Mouse (Mus musculus) embryonic facial prominence, embryonic 11.5 days (tissue): ENCODE results near the gene Schip1. TPM values are rescaled to one million over a fixed set of nuclear protein-coding genes. Genes with fewer than 3 reads are reported as not detected.

Experiments used
- ATAC-seq: fragments of 200-750 bp; cut with Nextera tagmentation; replicated peaks from 2 replicates; pipeline ENCODE4 v1.8.0; 2017; ENCODE audit warnings: low read depth; ENCODE audit not compliant: insufficient number of reproducible peaks, low FRiP score, low TSS enrichment
- DNase-seq: peaks from one replicate; pipeline ENCODE4 v3.0.0-alpha.2; 2015; ENCODE audit warnings: low spot score
- H3K27ac ChIP-seq: fragments of 300-500 bp; sonication (generic); replicated peaks from 2 replicates; pipeline ENCODE4 v1.5.1; 2014; ENCODE audit warnings: mild to moderate bottlenecking, low read depth, low read length, control low read depth
- H3K27me3 ChIP-seq: fragments of 300-500 bp; sonication (generic); 2 replicates; pipeline ENCODE4 v1.6.1; 2014; ENCODE audit warnings: mild to moderate bottlenecking, low read length, moderate library complexity, mixed read lengths; ENCODE audit not compliant: control insufficient read depth, insufficient read depth
- H3K36me3 ChIP-seq: fragments of 300-500 bp; sonication (generic); replicated peaks from 2 replicates; pipeline ENCODE4 v1.6.1; 2014; ENCODE audit warnings: low read depth, mild to moderate bottlenecking, low read length, moderate library complexity, mixed read lengths; ENCODE audit not compliant: control insufficient read depth, insufficient read depth
- H3K4me1 ChIP-seq: fragments of 300-500 bp; sonication (generic); 2 replicates; pipeline ENCODE4 v1.6.1; 2014; ENCODE audit warnings: low read length, mixed read lengths; ENCODE audit not compliant: control insufficient read depth, insufficient read depth
- H3K4me2 ChIP-seq: fragments of 300-500 bp; sonication (generic); 2 replicates; pipeline ENCODE4 v1.6.1; 2014; ENCODE audit warnings: low read depth, mild to moderate bottlenecking, control low read depth, low read length, moderate library complexity
- H3K4me3 ChIP-seq: fragments of 300-500 bp; sonication (generic); 2 replicates; pipeline ENCODE4 v1.5.1; 2014; ENCODE audit warnings: low read depth, low read length, control low read depth
- H3K9ac ChIP-seq: fragments of 300-500 bp; sonication (generic); replicated peaks from 2 replicates; pipeline ENCODE4 v1.6.1; 2014; ENCODE audit warnings: mild to moderate bottlenecking, control low read depth, low read length
- H3K9me3 ChIP-seq: fragments of 300-500 bp; sonication (generic); replicated peaks from 2 replicates; pipeline ENCODE4 v1.6.1; 2016; ENCODE audit warnings: mild to moderate bottlenecking, low read length, inconsistent platforms, mixed read lengths; ENCODE audit not compliant: control insufficient read depth
- WGBS: fragments of 180-500 bp; shearing (Covaris S2); extraction: QIAGEN DNeasy Blood & Tissue Kit; methylation state at CpG from one replicate; pipeline ENCODE4 v1.1.7; 2014; 5-methylcytosine and 5-hydroxymethylcytosine counted together
- polyA plus RNA-seq: library from polyadenylated mRNA; unstranded; fragments of >200 nt; fragmentation: Nextera tagmentation; extraction: Ambion mirVana; gene quantifications from 2 replicates; pipeline ENCODE4 v1.2.1, GENCODE M21; 2014

Schip1 gene
- polyA plus RNA-seq, 1 experiment from 2014 or later: 41.7 TPM

DNA sequence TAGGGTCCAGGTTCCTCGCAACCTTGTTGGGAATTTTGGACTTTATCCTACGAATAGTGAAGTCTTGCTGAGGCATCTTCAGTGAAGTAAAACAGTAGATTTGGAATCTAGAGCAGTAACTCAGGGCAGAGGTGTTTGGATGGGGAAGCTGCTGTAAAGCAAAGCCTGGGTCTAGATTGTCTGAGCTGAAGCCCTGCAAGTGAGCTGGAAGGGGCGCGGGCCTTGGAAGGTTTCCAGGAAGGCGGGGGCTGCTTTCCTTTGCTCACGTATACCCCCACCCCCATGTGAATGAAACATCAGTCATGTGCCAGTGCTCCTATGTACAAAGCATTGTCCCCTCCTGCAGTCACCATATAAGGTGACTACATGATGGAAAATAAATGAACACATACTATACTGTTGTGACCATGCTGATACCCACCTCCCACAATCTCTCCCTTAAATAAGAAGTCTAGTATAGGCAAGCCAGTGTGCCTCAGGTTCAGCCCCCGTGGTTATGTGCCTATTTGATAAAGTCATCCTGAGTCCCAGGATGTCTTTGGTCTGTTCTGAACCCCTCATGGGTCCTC lies 470.6 kb downstream of the Schip1 start:
- Histone ChIP-seq H3K27me3 (no peaks in the 10 kb centered on the region), H3K4me3 (no peak overlapping the region), H3K27ac (no peak overlapping the region), H3K4me1 (no peaks in the 10 kb centered on the region), H3K9me3 (no peaks in the 10 kb centered on the region), H3K4me2 (no peak overlapping the region), H3K36me3 (no peaks in the 10 kb centered on the region), H3K9ac (no peak overlapping the region)
- WGBS: 83% methylated on average over 7 of the region's 7 CpGs
- DNase-seq: no peak
- ATAC-seq: no peak

- Histone ChIP-seq H3K36me3 (no peaks in the 10 kb centered on the region), H3K4me1 (no peaks in the 10 kb centered on the region), H3K9me3 (no peaks in the 10 kb centered on the region), H3K9ac (no peak overlapping the region), H3K27ac (no peak overlapping the region), H3K4me2 (no peak overlapping the region), H3K4me3 (no peak overlapping the region), H3K27me3 (no peaks in the 10 kb centered on the region)
- DNase-seq (no peak), ATAC-seq (no peak)
- WGBS: 42% methylated on average over 3 of the region's 3 CpGs
Measured at GRCm38 (mm10) chr3:68536071-68536470, 471.5 kb downstream of the Schip1 start.

DNA sequence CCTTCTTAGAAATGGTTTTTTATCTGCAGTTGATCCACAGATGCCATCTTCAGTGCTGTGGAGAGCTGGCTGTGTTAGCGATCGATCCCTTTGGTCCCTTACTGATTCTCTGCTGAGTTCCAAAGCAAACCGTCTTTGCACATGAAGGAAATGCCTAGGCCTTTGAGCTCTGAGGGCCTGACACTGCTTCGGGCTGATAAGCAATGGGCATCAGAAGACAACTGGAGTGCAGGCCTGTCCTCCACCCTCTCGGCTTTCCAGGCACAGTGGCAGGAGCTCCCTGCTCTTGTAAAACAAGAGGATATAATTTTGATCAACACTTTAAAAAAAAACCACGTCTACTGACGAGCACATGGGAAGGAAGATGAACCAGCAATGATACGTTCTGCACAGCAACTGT lies 477.1 kb downstream of the Schip1 start:
- H3K4me3 ChIP-seq: no peak overlapping the region
- no peaks in the 10 kb centered on the region for H3K9me3 ChIP-seq
- no peak for DNase-seq
- H3K4me2 ChIP-seq: no peak overlapping the region
- no peaks in the 10 kb centered on the region for H3K4me1 ChIP-seq
- H3K27ac ChIP-seq: no peak overlapping the region
- no peak overlapping the region for H3K9ac ChIP-seq
- H3K27me3 ChIP-seq: no peaks in the 10 kb centered on the region
- WGBS: 87% methylated on average over 8 of the region's 8 CpGs
- no peak for ATAC-seq
- no peaks in the 10 kb centered on the region for H3K36me3 ChIP-seq

DNA sequence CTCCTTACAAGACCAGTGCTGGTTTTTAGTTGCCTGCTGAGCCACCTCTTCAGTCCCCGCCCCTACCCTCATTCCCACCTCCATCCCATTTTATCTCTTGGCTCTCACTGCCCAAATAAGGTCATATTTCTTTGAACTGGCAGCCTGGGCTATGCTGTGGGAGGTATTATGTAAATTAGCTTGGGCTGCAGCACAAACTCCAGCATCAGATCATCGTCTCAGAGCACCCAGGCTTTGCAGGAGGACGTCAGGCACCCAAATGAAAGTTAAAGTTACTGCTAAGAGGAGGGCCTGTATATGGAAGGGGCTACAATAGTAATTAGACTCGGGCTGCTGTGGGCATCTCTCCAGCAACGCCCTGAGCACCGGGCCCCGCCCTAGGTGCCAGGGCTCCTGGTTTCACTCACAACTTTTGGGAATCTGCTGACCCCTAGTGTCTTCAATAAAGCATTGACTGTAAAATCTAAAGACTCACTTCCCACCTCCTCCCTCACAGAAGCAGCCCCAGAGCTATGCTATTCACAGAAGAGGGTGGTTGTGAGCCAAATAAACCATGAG lies 478.4 kb downstream of the Schip1 start:
- no peak overlapping the region; the same call in 1 of the 2 replicates for H3K4me3 ChIP-seq
- H3K27ac ChIP-seq: no peak overlapping the region

DNA sequence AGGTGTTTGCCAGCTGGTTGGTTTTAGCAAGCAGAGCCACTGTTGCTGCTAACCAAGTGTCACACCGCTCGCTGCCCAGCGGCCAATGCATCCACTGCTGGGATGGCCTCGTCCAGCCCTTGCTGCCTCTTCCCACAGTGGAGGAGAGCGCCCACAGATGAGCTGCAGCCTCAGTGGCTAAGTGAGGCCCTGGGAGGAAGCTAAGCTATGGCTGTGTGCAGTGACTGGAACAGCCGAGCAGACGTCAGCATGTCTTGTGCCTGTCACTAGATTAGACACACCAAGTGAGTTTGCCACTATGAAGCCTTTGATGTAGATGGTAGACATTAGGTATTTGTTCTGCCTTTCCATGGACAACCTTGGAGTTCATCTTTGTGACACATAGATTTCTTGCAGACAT lies 480.2 kb downstream of the Schip1 start:
- DNase-seq: no peak
- H3K9me3 ChIP-seq: no peaks in the 10 kb centered on the region
- H3K36me3 ChIP-seq: no peaks in the 10 kb centered on the region
- WGBS: 59% methylated on average over 7 of the region's 7 CpGs
- H3K27me3 ChIP-seq: no peaks in the 10 kb centered on the region
- no peak overlapping the region for H3K27ac ChIP-seq
- no peak overlapping the region for H3K4me2 ChIP-seq
- no peak overlapping the region for H3K9ac ChIP-seq
- ATAC-seq: no peak
- H3K4me3 ChIP-seq: no peak overlapping the region
- no peaks in the 10 kb centered on the region for H3K4me1 ChIP-seq

More for the DNA sequence above, 478.4 kb downstream of the Schip1 start:
- H3K9ac ChIP-seq: 0 out of 2 replicates have a peak overlapping the region, but pooled peaks have one; percentile 39
- H3K4me1 ChIP-seq: no peaks in the 10 kb centered on the region
- ATAC-seq (peak; percentile 86), DNase-seq (peak; percentile 72)
- H3K9me3 ChIP-seq: no peaks in the 10 kb centered on the region
- H3K4me2 ChIP-seq: peak overlapping the region; percentile 51
- no peaks in the 10 kb centered on the region for H3K36me3 ChIP-seq
- H3K27me3 ChIP-seq: no peaks in the 10 kb centered on the region
- WGBS: 4% methylated on average over 7 of the region's 7 CpGs

- no peak for DNase-seq
- no peaks in the 10 kb centered on the region for H3K27me3 ChIP-seq
- no peak overlapping the region for H3K4me2 ChIP-seq
- H3K9me3 ChIP-seq: no peaks in the 10 kb centered on the region
- no peak for ATAC-seq
- no peak overlapping the region for H3K9ac ChIP-seq
- no peaks in the 10 kb centered on the region for H3K36me3 ChIP-seq
- H3K4me3 ChIP-seq: no peak overlapping the region
- no peak overlapping the region for H3K27ac ChIP-seq
- no peaks in the 10 kb centered on the region for H3K4me1 ChIP-seq
- 31% methylated on average over 6 of the region's 6 CpGs for WGBS
Measured at GRCm38 (mm10) chr3:68545898-68546297, 481.3 kb downstream of the Schip1 start.

DNA sequence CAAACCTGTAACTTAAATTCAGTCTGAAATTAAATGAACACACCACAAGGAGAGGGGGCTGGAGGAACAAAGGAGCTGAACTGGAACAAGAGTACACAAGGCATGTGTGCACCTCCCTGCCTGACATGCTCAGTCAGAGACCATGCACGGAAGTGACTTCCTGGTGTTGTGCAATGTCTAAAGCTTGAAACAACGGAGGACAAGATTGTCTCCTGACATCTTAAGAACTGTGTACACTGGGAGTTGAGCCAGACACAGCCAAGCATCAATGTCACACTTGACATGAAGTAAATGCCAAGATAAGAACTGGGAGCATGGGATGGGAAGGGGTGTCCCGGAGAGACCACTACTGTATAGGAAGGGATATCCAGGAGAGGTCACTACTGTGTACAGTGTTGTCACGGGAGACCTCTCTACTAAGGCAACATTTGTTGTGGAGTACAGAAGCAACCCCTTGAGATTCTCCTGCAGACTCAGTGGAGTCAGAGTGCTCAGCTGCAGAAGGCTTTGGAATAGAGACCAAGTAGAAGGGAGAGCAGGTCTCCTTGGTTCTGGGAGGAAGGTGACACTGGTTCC lies 490.6 kb downstream of the Schip1 start:
- Histone ChIP-seq H3K9ac (no peak overlapping the region), H3K27ac (no peak overlapping the region), H3K4me1 (no peaks in the 10 kb centered on the region), H3K36me3 (no peaks in the 10 kb centered on the region; the same call in 1 of the 2 replicates), H3K27me3 (no peaks in the 10 kb centered on the region), H3K4me2 (no peak overlapping the region), H3K9me3 (no peaks in the 10 kb centered on the region), H3K4me3 (no peak overlapping the region)
- 73% methylated on average over 4 of the region's 4 CpGs for WGBS
- DNase-seq (no peak), ATAC-seq (no peak)

- Histone ChIP-seq H3K9ac (no peak overlapping the region), H3K4me3 (no peak overlapping the region), H3K4me1 (no peaks in the 10 kb centered on the region), H3K27ac (no peak overlapping the region), H3K9me3 (no peaks in the 10 kb centered on the region), H3K36me3 (no peaks in the 10 kb centered on the region; the same call in 1 of the 2 replicates), H3K27me3 (no peaks in the 10 kb centered on the region), H3K4me2 (no peak overlapping the region)
- ATAC-seq (no peak), DNase-seq (no peak)
- 91% methylated on average over 9 of the region's 9 CpGs for WGBS
Measured at GRCm38 (mm10) chr3:68556891-68557290, 492.3 kb downstream of the Schip1 start.
